Mouse (Mus musculus): Measurements from ENCODE around the gene Gtpbp8. TPM values are rescaled to one million over a fixed set of nuclear protein-coding genes. Genes with fewer than 3 reads are reported as not detected.

Gtpbp8 gene
- polyA plus RNA-seq, 1 experiment from 2014 or later, result 38.7 TPM

Other genes starting within 250 kb of the Gtpbp8 start
- 22.5 and 27.3 TPM in 2 replicates for gene Boc, start 187.5 kb downstream of the Gtpbp8 start, polyA plus RNA-seq (2015; fragmentation: Nextera tagmentation; extraction: Ambion mirVana)
- gene Nepro, start 22.1 kb downstream of the Gtpbp8 start, polyA plus RNA-seq (2015; fragmentation: Nextera tagmentation; extraction: Ambion mirVana), result 5.6 and 6.0 TPM in 2 replicates
- gene Cd200r1, start 19.4 kb upstream of the Gtpbp8 start, polyA plus RNA-seq (2015; fragmentation: Nextera tagmentation; extraction: Ambion mirVana), result 0.55 and 0.96 TPM in 2 replicates
- not detected in 2 replicates for gene Cd200r4, start 65.4 kb upstream of the Gtpbp8 start, polyA plus RNA-seq (2015; fragmentation: Nextera tagmentation; extraction: Ambion mirVana)
- not detected in 2 replicates for gene Cd200r2, start 120.7 kb upstream of the Gtpbp8 start, polyA plus RNA-seq (2015; fragmentation: Nextera tagmentation; extraction: Ambion mirVana)
- not detected in 2 replicates for gene Cd200r3, start 197.3 kb upstream of the Gtpbp8 start, polyA plus RNA-seq (2015; fragmentation: Nextera tagmentation; extraction: Ambion mirVana)